Mouse (Mus musculus) midbrain, embryonic 12.5 days (tissue): ENCODE results near the gene Ago4. TPM values are rescaled to one million over a fixed set of nuclear protein-coding genes. Genes with fewer than 3 reads are reported as not detected.

Experiments used
- ATAC-seq: fragments of 200-750 bp; cut with Nextera tagmentation; 2 replicates; pipeline ENCODE4 v1.8.0; 2017; ENCODE audit warnings: low read depth, moderate TSS enrichment, moderate library complexity; ENCODE audit not compliant: low FRiP score
- H3K27ac ChIP-seq: fragments of 300-500 bp; sonication (generic); replicated peaks from 2 replicates; pipeline ENCODE4 v1.5.1; 2016; ENCODE audit warnings: mild to moderate bottlenecking
- H3K27me3 ChIP-seq: fragments of 300-500 bp; sonication (generic); 2 replicates; pipeline ENCODE4 v1.6.1; 2016; ENCODE audit warnings: mild to moderate bottlenecking
- H3K36me3 ChIP-seq: fragments of 300-500 bp; sonication (generic); 2 replicates; pipeline ENCODE4 v1.6.1; 2016
- H3K4me1 ChIP-seq: fragments of 300-500 bp; sonication (generic); 2 replicates; pipeline ENCODE4 v1.6.1; 2016
- H3K4me2 ChIP-seq: fragments of 300-500 bp; sonication (generic); replicated peaks from 2 replicates; pipeline ENCODE4 v1.6.1; 2016; ENCODE audit warnings: mild to moderate bottlenecking, moderate library complexity
- H3K4me3 ChIP-seq: fragments of 300-500 bp; sonication (generic); 2 replicates; pipeline ENCODE4 v1.5.1; 2016; ENCODE audit warnings: mild to moderate bottlenecking
- H3K9ac ChIP-seq: fragments of 300-500 bp; sonication (generic); replicated peaks from 2 replicates; pipeline ENCODE4 v1.6.1; 2016; ENCODE audit warnings: mild to moderate bottlenecking, moderate library complexity
- H3K9me3 ChIP-seq: fragments of 300-500 bp; sonication (generic); 2 replicates; pipeline ENCODE4 v1.6.1; 2016; ENCODE audit warnings: mild to moderate bottlenecking
- WGBS: fragments of 180-500 bp; shearing (Covaris S2); methylation state at CpG from one replicate; pipeline ENCODE4 v1.1.7; 2016; 5-methylcytosine and 5-hydroxymethylcytosine counted together
- polyA plus RNA-seq: library from polyadenylated mRNA; unstranded; fragments of >200 nt; fragmentation: Nextera tagmentation; extraction: Ambion mirVana; gene quantifications from 2 replicates; pipeline ENCODE4 v1.2.1, GENCODE M21; 2016

Gene Ago4
- polyA plus RNA-seq, 1 experiment from 2014 or later, result 8.2 TPM

DNA sequence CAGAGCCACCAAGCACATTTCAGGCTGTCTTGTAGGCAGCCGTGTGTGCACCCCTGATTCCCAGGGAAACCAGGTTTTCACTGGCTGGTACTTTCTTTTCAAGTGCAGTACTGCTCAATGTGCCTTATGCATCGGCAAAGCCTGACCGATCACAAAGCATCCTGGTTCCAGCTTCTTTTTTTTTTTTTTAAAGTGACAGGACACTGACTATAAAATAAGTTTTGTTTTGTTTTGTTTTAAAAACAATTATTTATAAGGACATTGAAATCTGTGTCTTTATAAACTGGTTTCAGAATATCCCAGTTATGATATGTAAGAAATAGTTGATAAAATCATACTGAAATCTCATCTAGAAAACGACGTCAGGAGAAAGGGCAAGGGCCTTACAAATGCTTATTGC is 41.3 kb downstream of the Ago4 start:
- no peak for ATAC-seq
- no peak overlapping the region for H3K9ac ChIP-seq
- H3K4me3 ChIP-seq, result no peak overlapping the region
- no peaks in the 10 kb centered on the region for H3K9me3 ChIP-seq
- H3K4me1 ChIP-seq, result no peaks in the 10 kb centered on the region
- peaks cover 28% of the 10 kb centered on the region for H3K36me3 ChIP-seq
- H3K4me2 ChIP-seq, result no peak overlapping the region
- no peak overlapping the region for H3K27ac ChIP-seq
- no peaks in the 10 kb centered on the region for H3K27me3 ChIP-seq
- WGBS, result 50% methylated on average over 5 of the region's 5 CpGs

DNA sequence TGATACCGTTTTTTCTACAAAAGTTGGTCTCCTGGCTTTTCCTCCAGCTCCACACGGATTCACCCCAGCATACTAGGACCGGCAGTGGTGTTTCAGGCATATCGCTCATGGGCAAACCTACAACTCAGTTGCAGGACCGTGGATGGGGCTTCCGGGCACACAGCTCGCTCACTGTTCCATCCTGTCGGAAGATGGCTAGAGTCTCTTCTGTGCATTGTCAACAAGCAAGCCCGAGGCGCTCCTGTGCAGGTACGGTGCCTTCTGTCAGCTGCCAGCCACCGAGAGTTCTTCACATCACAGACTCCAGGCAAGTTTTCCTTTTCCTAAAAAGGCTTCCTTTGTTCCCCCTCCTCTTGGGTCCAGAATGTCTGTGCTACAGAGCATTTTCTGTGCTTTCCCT is 42.5 kb downstream of the Ago4 start:
- H3K4me3 ChIP-seq, result no peak overlapping the region
- peaks cover 20% of the 10 kb centered on the region for H3K36me3 ChIP-seq
- ATAC-seq, result no peak
- H3K9me3 ChIP-seq, result no peaks in the 10 kb centered on the region
- no peak overlapping the region for H3K9ac ChIP-seq
- WGBS, result 85% methylated on average over 12 of the region's 12 CpGs
- H3K27ac ChIP-seq, result no peak overlapping the region
- no peak overlapping the region for H3K4me2 ChIP-seq
- no peaks in the 10 kb centered on the region for H3K27me3 ChIP-seq
- no peaks in the 10 kb centered on the region for H3K4me1 ChIP-seq

DNA sequence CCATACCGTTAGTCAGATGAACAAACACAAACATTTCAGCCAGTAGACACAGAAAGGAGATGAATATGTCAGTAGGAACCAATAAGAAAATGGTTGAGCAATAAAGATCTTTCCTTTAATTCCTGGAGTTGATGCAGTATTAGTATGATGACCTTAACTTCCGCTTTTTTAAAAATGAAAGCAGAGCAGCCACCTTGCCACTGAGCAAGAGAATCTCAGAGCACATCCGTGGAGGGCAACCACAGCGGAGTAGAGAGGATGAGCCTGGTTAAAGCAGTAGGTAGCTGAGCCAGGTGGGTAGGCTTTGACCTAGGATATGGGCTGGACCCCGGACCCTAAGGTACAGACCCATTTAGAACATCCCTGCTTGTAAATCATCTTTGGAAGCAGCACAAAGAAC is 43.5 kb downstream of the Ago4 start:
- peaks cover 20% of the 10 kb centered on the region for H3K36me3 ChIP-seq
- 89% methylated on average over 5 of the region's 5 CpGs for WGBS
- H3K27me3 ChIP-seq, result no peaks in the 10 kb centered on the region
- no peak overlapping the region for H3K9ac ChIP-seq
- H3K27ac ChIP-seq, result no peak overlapping the region
- ATAC-seq, result no peak
- no peaks in the 10 kb centered on the region for H3K9me3 ChIP-seq
- H3K4me3 ChIP-seq, result no peak overlapping the region
- H3K4me1 ChIP-seq, result no peaks in the 10 kb centered on the region
- no peak overlapping the region for H3K4me2 ChIP-seq

DNA sequence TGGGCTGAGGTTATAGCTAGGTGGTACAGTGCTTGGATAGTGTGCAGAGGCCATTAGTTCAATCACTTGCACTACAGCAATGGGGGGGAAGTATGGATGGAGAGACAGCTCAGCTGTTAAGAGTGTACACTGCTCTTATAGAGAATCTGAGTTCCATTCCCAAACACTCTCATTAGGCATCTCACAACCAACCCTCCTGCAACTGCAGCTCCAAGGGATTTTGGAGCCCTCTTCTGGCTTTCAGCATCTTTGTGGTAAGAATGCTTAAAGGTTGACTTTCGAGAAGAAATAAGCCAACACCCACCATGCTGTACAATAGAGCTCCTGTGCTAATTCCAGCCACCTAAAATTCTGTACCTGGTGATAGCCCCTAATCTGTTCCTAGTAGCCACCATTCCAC is 47.1 kb downstream of the Ago4 start:
- Histone ChIP-seq H3K9me3 (no peaks in the 10 kb centered on the region), H3K4me2 (no peak overlapping the region), H3K9ac (no peak overlapping the region), H3K4me3 (no peak overlapping the region), H3K36me3 (peaks cover 7% of the 10 kb centered on the region; the same call in 1 of the 2 replicates), H3K27me3 (no peaks in the 10 kb centered on the region), H3K27ac (no peak overlapping the region), H3K4me1 (no peaks in the 10 kb centered on the region)
- WGBS, result 81% methylated on average over 1 of the region's 1 CpGs
- no peak for ATAC-seq

DNA sequence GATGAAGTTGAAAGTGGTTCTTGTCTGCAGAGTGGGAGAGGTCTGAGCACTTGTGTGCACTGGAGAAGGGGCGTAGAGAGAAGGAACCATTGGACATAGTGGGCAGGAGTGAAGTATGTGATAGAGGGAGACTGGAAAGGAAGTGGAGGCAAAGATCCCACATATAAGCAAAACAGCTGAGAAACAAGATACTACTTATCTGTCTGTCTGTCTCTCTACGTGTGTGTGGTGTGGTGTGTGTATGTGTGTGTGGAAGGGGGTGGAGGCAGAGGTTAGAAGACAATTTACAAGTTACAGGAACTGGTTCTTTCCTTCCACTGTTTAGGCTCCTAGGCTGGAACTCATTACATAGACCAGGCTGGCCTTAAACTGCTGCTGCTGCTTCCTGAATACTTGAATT is 48.2 kb downstream of the Ago4 start:
- Histone ChIP-seq H3K4me2 (no peak overlapping the region), H3K36me3 (no peaks in the 10 kb centered on the region), H3K4me1 (no peaks in the 10 kb centered on the region), H3K9ac (no peak overlapping the region), H3K27me3 (no peaks in the 10 kb centered on the region), H3K27ac (no peak overlapping the region), H3K9me3 (no peaks in the 10 kb centered on the region), H3K4me3 (no peak overlapping the region)
- WGBS, result 89% methylated on average over 2 of the region's 2 CpGs
- ATAC-seq, result no peak

DNA sequence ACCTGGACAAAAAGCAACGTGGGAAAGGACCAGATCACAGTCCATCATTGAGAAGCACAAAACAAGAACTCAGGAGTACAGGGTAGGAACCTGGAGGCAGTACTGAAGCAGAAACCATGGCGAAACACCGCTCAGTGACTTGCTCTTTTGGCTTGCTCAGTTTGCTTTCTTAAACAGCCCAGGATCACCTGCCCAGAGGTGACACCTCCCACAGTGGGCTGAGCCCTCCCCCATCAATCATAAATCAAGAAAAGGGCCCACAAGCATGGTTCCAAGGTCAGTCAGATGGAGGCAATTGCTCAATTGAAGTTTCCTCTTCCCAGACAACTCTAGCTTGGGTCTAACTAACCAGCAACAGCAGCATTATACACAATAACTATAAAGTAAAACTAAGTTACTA is 49.4 kb downstream of the Ago4 start:
- Histone ChIP-seq H3K4me1 (no peaks in the 10 kb centered on the region), H3K4me3 (no peak overlapping the region), H3K9ac (no peak overlapping the region), H3K27ac (no peak overlapping the region), H3K27me3 (no peaks in the 10 kb centered on the region), H3K9me3 (no peaks in the 10 kb centered on the region), H3K36me3 (no peaks in the 10 kb centered on the region), H3K4me2 (no peak overlapping the region)
- 91% methylated on average over 3 of the region's 3 CpGs for WGBS
- ATAC-seq, result no peak

DNA sequence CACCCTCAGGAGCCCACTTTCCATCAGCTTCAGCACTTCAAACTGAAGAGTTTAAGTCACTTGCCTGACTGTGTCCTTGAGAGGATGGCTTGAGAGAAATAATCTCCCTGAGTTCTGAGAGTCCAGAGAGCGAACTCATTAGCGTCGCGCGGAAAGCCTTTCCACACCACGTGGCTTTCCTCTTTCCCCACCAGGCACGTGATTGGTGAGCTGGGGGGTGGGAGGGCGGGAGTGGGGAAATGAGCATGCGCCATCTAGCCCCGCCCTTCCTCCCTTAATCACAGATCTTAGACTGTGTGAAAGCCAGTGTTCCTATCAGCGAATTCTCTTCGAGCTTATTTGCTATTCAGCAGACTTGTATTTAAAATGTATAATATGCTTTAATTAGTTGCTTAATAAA is 50.3 kb downstream of the Ago4 start:
- whole genome bisulfite sequencing, result 84% methylated on average over 12 of the region's 12 CpGs
- Histone ChIP-seq H3K9ac (no peak overlapping the region), H3K27me3 (no peaks in the 10 kb centered on the region), H3K4me3 (no peak overlapping the region), H3K4me1 (no peaks in the 10 kb centered on the region), H3K4me2 (no peak overlapping the region), H3K36me3 (no peaks in the 10 kb centered on the region), H3K9me3 (no peaks in the 10 kb centered on the region), H3K27ac (no peak overlapping the region)
- no peak for ATAC-seq

DNA sequence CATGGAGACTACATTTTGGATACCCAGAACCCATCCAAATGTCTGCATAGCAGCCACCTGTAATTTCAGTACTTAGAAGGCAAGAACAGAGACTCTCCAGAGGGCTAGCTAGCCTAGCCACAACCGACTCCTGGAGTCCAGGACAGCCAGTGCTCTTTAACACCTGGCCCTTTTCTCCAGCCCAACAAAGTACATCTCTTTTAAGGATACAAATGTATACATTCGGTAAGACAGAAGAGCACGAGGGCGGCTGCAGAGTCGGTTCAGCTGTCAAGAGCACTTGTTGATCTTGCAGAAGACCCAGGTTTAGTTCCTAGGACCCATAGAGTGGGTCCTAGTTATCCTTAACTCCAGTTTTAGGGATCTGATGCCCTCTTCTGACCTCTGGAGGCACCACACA is 51.8 kb downstream of the Ago4 start:
- H3K27me3 ChIP-seq, result no peaks in the 10 kb centered on the region
- ATAC-seq, result no peak
- H3K4me2 ChIP-seq, result no peak overlapping the region
- no peaks in the 10 kb centered on the region for H3K9me3 ChIP-seq
- no peaks in the 10 kb centered on the region for H3K4me1 ChIP-seq
- H3K9ac ChIP-seq, result no peak overlapping the region
- WGBS, result 93% methylated on average over 5 of the region's 5 CpGs
- H3K4me3 ChIP-seq, result no peak overlapping the region
- H3K27ac ChIP-seq, result no peak overlapping the region
- H3K36me3 ChIP-seq, result no peaks in the 10 kb centered on the region

DNA sequence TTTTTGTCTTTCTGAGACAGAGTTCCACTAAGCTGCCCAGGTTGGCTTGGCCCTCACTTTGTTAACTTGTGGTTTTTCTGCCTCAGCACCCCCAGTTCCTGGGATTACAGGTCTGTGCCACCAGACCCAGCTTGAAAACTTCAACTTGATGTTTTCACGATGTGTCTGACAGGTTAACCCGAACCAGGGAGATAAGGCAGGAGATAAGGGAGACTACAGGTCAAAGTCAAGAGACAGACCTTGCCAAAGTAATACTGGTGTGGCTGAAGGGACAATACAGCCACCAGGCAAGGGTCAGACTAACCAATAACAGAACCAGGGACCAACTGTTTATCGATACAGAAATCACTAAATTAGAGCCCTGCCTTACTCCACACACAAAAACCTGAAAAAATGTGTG is 53.0 kb downstream of the Ago4 start:
- no peak overlapping the region for H3K27ac ChIP-seq
- no peaks in the 10 kb centered on the region for H3K9me3 ChIP-seq
- no peaks in the 10 kb centered on the region for H3K27me3 ChIP-seq
- no peaks in the 10 kb centered on the region for H3K4me1 ChIP-seq
- ATAC-seq, result no peak
- WGBS, result 84% methylated on average over 3 of the region's 3 CpGs
- H3K9ac ChIP-seq, result no peak overlapping the region
- no peak overlapping the region for H3K4me2 ChIP-seq
- no peaks in the 10 kb centered on the region for H3K36me3 ChIP-seq
- no peak overlapping the region for H3K4me3 ChIP-seq

DNA sequence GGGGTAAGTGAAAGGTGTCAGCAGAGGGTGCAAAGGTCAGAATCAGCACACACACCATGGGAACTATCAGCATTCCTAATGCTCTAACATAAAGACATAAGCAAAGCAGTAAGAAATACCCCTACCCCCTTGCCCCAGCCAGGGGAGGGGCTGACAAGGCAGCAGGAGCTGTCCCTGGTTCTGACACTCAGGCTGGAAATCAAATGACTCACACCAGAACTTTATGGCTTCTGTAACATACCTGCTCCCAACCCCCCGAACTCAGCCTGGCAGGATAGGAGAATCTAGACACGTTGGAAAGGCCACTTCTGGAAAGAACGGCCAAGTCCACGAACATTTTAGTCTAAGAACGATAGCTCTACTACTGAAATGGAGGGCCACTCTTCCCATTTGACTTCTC is 60.2 kb downstream of the Ago4 start:
- Histone ChIP-seq H3K36me3 (no peaks in the 10 kb centered on the region), H3K9ac (no peak overlapping the region), H3K4me1 (peaks cover 4% of the 10 kb centered on the region; the same call in 1 of the 2 replicates), H3K27me3 (no peaks in the 10 kb centered on the region), H3K4me3 (no peak overlapping the region), H3K4me2 (no peak overlapping the region), H3K9me3 (no peaks in the 10 kb centered on the region), H3K27ac (no peak overlapping the region)
- 52% methylated on average over 5 of the region's 5 CpGs for WGBS
- no peak for ATAC-seq

DNA sequence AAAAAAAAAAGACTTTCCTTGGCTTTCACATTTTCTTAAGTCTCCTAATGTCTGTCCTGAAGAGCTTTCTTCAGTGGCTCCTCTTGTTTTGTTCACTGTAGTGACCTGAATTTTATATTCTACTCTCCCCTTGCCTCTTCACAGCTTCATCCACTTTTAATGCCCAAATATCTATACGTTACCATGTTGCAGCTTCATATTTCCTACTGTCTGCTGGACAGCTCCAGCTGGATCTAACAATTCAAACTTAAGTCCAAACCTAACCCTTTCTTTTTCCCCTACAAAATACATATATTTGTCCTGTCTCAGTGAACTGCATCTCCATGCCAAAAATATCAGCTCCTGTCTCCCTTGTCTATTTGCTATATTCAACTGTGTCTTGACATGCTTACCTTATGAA is 63.9 kb downstream of the Ago4 start:
- Histone ChIP-seq H3K9ac (no peak overlapping the region), H3K4me2 (peak overlapping the region; percentile 72; the same call in 1 of the 2 replicates), H3K4me3 (no peak overlapping the region)

DNA sequence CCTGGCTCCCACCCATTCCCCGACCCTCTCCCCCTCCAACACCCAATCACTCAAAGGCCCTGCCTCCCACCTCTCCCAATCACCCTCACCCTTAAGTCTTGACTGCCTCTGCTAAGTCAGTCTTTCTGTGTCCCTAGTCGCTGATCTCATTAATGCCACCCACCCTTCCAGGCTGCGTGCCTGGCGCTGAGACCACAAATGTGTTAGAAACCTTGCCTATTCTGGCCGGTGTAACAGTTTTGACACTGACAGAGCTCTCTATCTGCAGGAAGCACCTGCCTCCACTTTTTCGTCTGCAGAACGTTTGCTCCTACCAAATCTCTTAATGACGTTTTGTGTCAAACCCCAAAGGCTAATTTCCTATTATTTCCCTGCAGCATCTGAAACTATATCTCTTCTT is 64.3 kb downstream of the Ago4 start:
- peaks cover 38% of the 10 kb centered on the region for H3K4me1 ChIP-seq
- no peak for ATAC-seq

More for the DNA sequence above, 63.9 kb downstream of the Ago4 start:
- no peaks in the 10 kb centered on the region for H3K9me3 ChIP-seq
- no peaks in the 10 kb centered on the region for H3K27me3 ChIP-seq
- peaks cover 34% of the 10 kb centered on the region for H3K4me1 ChIP-seq
- 66% methylated on average over 1 of the region's 1 CpGs for WGBS
- peak overlapping the region; percentile 99; the same call in 1 of the 2 replicates for H3K27ac ChIP-seq
- no peak for ATAC-seq
- no peaks in the 10 kb centered on the region for H3K36me3 ChIP-seq

DNA sequence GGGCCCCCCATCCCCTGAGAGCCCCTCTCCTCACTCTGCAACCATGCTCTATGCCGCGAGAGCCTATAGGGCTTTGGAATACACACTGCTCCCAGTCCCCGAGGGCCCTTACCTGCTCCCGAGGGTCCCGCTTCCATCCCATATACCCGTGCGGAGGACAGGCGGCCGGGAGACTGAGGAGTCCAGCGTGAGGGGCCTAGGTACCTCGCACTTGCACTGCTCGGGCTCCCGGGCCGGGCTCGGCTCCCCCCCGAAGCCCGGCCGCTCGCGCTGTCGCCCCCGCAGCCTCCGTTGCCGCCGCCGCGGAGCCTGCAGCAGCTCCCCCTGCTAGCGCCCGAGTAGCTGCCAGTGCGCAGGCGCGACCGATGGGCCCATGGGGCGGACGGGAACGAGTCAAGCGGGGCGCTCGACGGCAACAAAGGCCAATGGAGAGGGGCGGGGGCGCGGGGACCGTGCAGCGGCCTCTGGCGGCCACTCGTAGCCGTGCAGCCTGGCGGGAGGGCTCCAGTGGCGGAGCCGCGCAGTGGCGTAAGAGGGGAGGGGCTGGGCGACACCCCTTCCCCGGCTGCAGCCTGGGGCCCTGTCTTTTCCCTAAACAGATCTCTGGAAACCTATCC is 64.9 kb downstream of the Ago4 start, which contains the start of gene Ago1:
TSS of gene Ago1 (minus strand) at position 299 of the 617 bp plus-strand sequence.
- under 1% methylated on average over 55 of the region's 55 CpGs for WGBS
- ATAC-seq, result peak; percentile 78
- H3K27ac ChIP-seq, result peak within 1 kb of the TSS; percentile 99

More for the DNA sequence above, 64.3 kb downstream of the Ago4 start:
- Histone ChIP-seq H3K9me3 (no peaks in the 10 kb centered on the region), H3K9ac (no peak overlapping the region), H3K4me2 (peak overlapping the region; percentile 72), H3K27me3 (no peaks in the 10 kb centered on the region), H3K4me3 (peak overlapping the region; percentile 76), H3K36me3 (no peaks in the 10 kb centered on the region), H3K27ac (peak overlapping the region; percentile 99)
- WGBS, result 6% methylated on average over 8 of the region's 8 CpGs

More for the DNA sequence above, 64.9 kb downstream of the Ago4 start, which contains the start of gene Ago1:
- no peaks in the 10 kb centered on the region for H3K27me3 ChIP-seq
- H3K4me3 ChIP-seq, result peak within 1 kb of the TSS; percentile 76
- no peaks in the 10 kb centered on the region for H3K9me3 ChIP-seq
- peak within 1 kb of the TSS; percentile 72 for H3K4me2 ChIP-seq
- H3K4me1 ChIP-seq, result peaks cover 43% of the 10 kb centered on the region
- no peaks in the 10 kb centered on the region for H3K36me3 ChIP-seq
- H3K9ac ChIP-seq, result peak within 1 kb of the TSS; percentile 96
